Mouse (Mus musculus) stomach, postnatal 0 days (tissue): Measurements from ENCODE around the gene Bcor. TPM values are rescaled to one million over a fixed set of nuclear protein-coding genes. Genes with fewer than 3 reads are reported as not detected.

Experiments
- ATAC-seq: fragments of 200-750 bp; cut with Nextera tagmentation; 2 replicates; pipeline ENCODE4 v1.8.0; 2017; ENCODE audit not compliant: low FRiP score, low TSS enrichment
- DNase-seq: peaks from one replicate; pipeline ENCODE4 v3.0.0-alpha.2; 2016; ENCODE audit warnings: low spot score
- H3K27ac ChIP-seq: fragments of 300-500 bp; sonication (generic); replicated peaks from 2 replicates; pipeline ENCODE4 v1.5.1; 2014; ENCODE audit warnings: mild to moderate bottlenecking, control low read depth
- H3K27me3 ChIP-seq: fragments of 300-500 bp; sonication (generic); 2 replicates; pipeline ENCODE4 v1.6.1; 2014; ENCODE audit warnings: low read length; ENCODE audit not compliant: control insufficient read depth, insufficient read depth
- H3K36me3 ChIP-seq: fragments of 300-500 bp; sonication (generic); 2 replicates; pipeline ENCODE4 v1.6.1; 2014; ENCODE audit warnings: low read length, mixed read lengths; ENCODE audit not compliant: control insufficient read depth, insufficient read depth
- H3K4me1 ChIP-seq: fragments of 300-500 bp; sonication (generic); replicated peaks from 2 replicates; pipeline ENCODE4 v1.6.1; 2014; ENCODE audit warnings: antibody characterized with exemption; ENCODE audit not compliant: control insufficient read depth, insufficient read depth
- H3K4me2 ChIP-seq: fragments of 300-500 bp; sonication (generic); replicated peaks from 2 replicates; pipeline ENCODE4 v1.6.1; 2014; ENCODE audit warnings: low read depth, mild to moderate bottlenecking, control low read depth, moderate library complexity
- H3K4me3 ChIP-seq: fragments of 300-500 bp; sonication (generic); 2 replicates; pipeline ENCODE4 v1.5.1; 2014; ENCODE audit warnings: low read depth, low read length, control low read depth
- H3K9ac ChIP-seq: fragments of 300-500 bp; sonication (generic); 2 replicates; pipeline ENCODE4 v1.6.1; 2014; ENCODE audit warnings: mild to moderate bottlenecking, low read length, control low read depth, mixed read lengths
- H3K9me3 ChIP-seq: fragments of 300-500 bp; sonication (generic); 2 replicates; pipeline ENCODE4 v1.6.1; 2016; ENCODE audit warnings: low read length; ENCODE audit not compliant: control insufficient read depth
- CTCF ChIP-seq: IDR thresholded peaks from 2 replicates; pipeline ENCODE4 v1.5.1; 2016; ENCODE audit warnings: antibody characterized with exemption, low read depth, mild to moderate bottlenecking, moderate library complexity
- EP300 ChIP-seq: optimal IDR thresholded peaks from 2 replicates; pipeline ENCODE3; 2016; ENCODE audit warnings: antibody characterized with exemption
- WGBS: fragments of 180-500 bp; shearing (Covaris S2); extraction: QIAGEN DNeasy Blood & Tissue Kit; methylation state at CpG from one replicate; pipeline ENCODE4 v1.1.7; 2014; 5-methylcytosine and 5-hydroxymethylcytosine counted together
- polyA plus RNA-seq: library from polyadenylated mRNA; unstranded; fragments of >200 nt; fragmentation: Nextera tagmentation; extraction: Ambion mirVana; gene quantifications from 2 replicates; pipeline ENCODE4 v1.2.1, GENCODE M21; 2015

The Bcor gene
- polyA plus RNA-seq, 1 experiment from 2014 or later, result 5.5 TPM

DNA sequence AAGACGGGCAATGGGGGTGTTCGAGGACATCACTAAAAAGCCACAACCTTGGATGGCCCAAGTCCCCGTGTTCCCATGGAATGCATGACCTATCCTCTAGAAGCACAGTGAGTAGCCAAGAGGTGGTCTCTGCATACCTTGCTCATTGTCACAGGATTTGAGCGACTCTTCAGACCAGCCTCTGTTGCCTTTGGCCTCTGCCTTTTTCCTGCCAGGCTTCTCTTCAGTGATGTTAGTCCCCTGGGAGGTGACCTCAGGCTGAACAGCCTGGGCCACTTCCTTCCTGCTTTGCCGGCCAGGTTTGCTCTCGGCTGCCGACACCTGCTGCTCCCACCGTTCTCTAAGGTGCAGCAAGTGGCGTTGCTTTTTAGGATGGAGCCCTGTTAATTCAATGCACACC lies 112.0 kb downstream of the Bcor start:
- Histone ChIP-seq H3K27me3 (no peaks in the 10 kb centered on the region), H3K36me3 (no peaks in the 10 kb centered on the region), H3K9ac (no peak overlapping the region), H3K4me2 (no peak overlapping the region), H3K27ac (no peak overlapping the region), H3K9me3 (no peaks in the 10 kb centered on the region), H3K4me1 (no peaks in the 10 kb centered on the region), H3K4me3 (no peak overlapping the region)
- no peak for ATAC-seq
- 43% methylated on average over 9 of the region's 9 CpGs for WGBS
- no peak for DNase-seq
- TF ChIP-seq CTCF (no peak), EP300 (no peak)

DNA sequence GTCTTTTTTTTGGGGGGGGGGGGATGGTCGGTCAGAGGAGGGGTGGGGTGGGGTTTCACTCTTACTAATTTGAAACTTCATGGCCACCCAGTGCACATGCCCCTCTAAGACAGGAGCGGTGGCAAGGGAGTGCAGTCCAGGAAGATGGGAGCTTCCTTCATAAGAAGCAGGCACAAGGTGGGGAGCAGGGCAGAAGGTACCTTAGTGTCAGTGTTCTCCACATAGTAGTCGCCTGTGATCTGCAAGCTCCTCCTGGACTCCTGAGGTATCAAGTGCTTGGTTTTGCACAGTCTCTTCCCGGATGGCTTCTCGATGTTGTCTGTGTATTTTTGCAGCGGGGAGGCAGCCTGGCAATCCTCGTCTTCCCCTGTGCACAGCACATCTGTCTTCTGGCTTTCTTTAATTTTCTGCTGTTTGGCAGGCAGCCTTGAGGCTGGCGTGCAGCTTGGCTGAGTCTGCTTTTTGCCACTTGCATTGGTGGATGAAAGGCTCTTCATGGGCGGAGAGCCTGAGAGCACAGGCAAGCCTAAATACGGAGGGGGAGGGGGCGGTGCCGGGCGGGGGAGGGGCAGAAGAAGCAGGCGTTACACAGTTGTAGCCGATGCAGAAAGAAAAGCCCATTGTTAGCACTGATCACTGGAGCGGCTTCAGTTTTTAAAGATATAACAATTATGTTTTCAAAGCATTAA lies 112.8 kb downstream of the Bcor start:
- Histone ChIP-seq H3K27ac (no peak overlapping the region), H3K4me1 (no peaks in the 10 kb centered on the region), H3K9ac (no peak overlapping the region), H3K9me3 (no peaks in the 10 kb centered on the region), H3K4me2 (no peak overlapping the region), H3K36me3 (no peaks in the 10 kb centered on the region), H3K27me3 (no peaks in the 10 kb centered on the region), H3K4me3 (no peak overlapping the region)
- WGBS, result 30% methylated on average over 16 of the region's 16 CpGs
- DNase-seq (no peak), ATAC-seq (no peak)
- no peak for TF ChIP-seq CTCF

DNA sequence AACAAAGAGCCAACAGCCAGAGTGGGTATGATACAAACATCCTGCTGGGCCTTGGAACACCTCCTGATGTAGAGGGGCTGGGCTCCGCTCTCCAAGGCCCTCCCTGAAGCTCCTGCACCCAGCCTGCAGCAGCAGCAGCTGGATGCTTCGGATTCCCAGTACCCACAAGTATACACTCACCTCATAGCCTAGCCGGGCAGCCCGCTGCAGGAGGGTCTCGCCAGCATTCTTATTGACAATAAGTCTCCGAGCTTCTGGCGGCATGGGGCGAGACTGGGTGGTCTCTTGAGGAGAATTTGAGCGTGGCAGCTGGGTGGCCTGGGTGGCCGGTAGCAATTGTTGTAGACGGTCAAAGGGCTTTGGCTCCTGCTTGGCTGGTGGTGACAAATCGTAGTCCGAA lies 113.5 kb downstream of the Bcor start:
- Histone ChIP-seq H3K4me3 (no peak overlapping the region), H3K9ac (no peak overlapping the region), H3K36me3 (no peaks in the 10 kb centered on the region), H3K27ac (no peak overlapping the region), H3K27me3 (no peaks in the 10 kb centered on the region), H3K9me3 (no peaks in the 10 kb centered on the region), H3K4me1 (no peaks in the 10 kb centered on the region), H3K4me2 (no peak overlapping the region)
- ATAC-seq (no peak), DNase-seq (no peak)
- no peak for TF ChIP-seq EP300
- no peak for TF ChIP-seq CTCF
- 75% methylated on average over 13 of the region's 13 CpGs for WGBS

DNA sequence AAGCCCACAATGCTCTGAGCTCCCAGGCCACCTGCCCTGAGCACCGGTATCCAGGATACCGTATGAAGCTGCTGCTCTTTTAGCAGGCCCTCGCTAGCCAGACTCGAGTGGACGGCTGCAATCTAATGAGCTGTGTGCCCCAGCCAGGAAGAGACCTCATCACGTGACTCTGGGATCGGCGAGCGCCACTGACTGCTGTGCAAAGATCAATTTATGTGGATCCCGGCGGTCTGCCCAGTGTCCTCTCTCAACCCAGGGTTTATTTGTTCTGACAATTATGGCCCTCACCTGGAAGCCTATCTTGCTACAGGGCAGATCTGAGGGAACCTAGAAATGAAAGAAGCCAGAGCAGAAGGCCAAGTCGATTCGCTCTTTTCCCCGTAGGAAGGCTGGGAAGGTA lies 116.8 kb downstream of the Bcor start:
- no peak for ATAC-seq
- TF ChIP-seq CTCF, result no peak
- no peak for TF ChIP-seq EP300

DNA sequence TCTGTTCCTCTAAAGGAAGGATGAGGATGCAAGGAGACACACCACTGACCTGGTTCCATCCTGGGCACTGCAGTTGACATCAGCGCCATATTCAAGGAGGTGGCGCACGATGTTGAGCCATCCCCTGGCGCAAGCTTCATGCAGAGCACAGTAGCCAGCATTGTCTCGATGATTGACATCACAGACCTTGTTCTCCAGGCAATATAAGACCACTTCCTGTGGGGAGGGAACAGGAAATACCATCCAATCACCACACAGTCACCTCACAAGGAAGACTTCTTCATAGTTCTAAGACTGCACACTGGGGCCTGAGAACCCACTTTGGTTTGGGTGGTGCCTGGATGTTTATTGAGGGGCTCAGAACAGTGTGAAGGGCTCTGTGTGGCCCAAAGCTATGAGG lies 118.7 kb downstream of the Bcor start:
- no peak for ATAC-seq
- H3K4me1 ChIP-seq, result no peaks in the 10 kb centered on the region
- 93% methylated on average over 5 of the region's 5 CpGs for WGBS
- no peaks in the 10 kb centered on the region for H3K9me3 ChIP-seq
- H3K27me3 ChIP-seq, result no peaks in the 10 kb centered on the region
- H3K4me2 ChIP-seq, result no peak overlapping the region
- TF ChIP-seq EP300, result no peak
- TF ChIP-seq CTCF, result no peak
- no peaks in the 10 kb centered on the region for H3K36me3 ChIP-seq
- no peak overlapping the region for H3K4me3 ChIP-seq
- no peak for DNase-seq
- H3K9ac ChIP-seq, result no peak overlapping the region
- H3K27ac ChIP-seq, result no peak overlapping the region

More for the DNA sequence above, 116.8 kb downstream of the Bcor start:
- Histone ChIP-seq H3K27me3 (no peaks in the 10 kb centered on the region), H3K27ac (no peak overlapping the region), H3K4me3 (no peak overlapping the region), H3K9ac (no peak overlapping the region), H3K36me3 (no peaks in the 10 kb centered on the region), H3K9me3 (no peaks in the 10 kb centered on the region), H3K4me1 (no peaks in the 10 kb centered on the region), H3K4me2 (no peak overlapping the region)
- WGBS, result 80% methylated on average over 14 of the region's 14 CpGs
- no peak for DNase-seq

DNA sequence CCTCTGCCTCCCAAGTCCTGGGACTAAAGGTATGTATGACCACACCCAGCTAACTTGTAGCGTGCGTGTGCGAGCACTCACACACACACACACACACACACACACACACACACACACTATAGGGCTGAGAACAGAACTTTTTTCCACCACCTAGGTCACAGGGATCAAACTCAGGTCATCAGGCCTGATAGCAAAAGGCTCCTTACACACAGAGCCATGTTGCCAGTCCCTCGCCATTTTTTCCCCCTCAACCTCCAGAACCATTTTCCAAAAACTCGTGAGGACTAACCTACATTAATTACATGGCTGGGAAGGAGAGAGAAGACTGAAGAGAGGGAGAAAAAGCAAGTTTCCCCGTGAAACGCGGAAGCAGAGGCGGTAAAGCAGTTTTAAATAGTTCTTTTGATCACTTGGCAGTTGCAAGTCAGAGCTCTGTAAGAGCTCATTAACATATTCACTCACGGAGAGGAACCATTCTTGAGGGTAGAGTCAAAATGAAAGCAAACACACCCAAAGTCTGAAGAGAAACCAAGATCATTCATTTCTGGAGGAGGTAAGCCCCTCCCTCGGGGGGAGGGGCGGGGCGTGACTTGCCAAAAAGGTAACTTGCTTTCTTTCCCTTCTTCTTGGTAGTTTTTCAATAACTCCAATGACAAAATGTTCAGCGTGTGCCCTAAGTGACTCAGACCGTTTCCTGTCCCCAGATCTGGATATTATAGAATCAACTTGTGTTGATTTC lies 145.3 kb downstream of the Bcor start:
- TF ChIP-seq EP300 (no peak), CTCF (no peak)

More for the DNA sequence above, 145.3 kb downstream of the Bcor start:
- no peak for ATAC-seq
- Histone ChIP-seq H3K27me3 (no peaks in the 10 kb centered on the region), H3K4me3 (no peak overlapping the region), H3K27ac (no peak overlapping the region), H3K4me1 (no peaks in the 10 kb centered on the region), H3K9ac (no peak overlapping the region), H3K9me3 (no peaks in the 10 kb centered on the region), H3K4me2 (no peak overlapping the region), H3K36me3 (no peaks in the 10 kb centered on the region)
- 50% methylated on average over 15 of the region's 15 CpGs for WGBS
- DNase-seq, result no peak
